Mouse (Mus musculus): ENCODE results near the gene Nme7. TPM values are rescaled to one million over a fixed set of nuclear protein-coding genes. Genes with fewer than 3 reads are reported as not detected.

Gene Nme7
- total RNA-seq, 2 experiments from 2014 or later = 29.0 to 62.6 TPM

DNA sequence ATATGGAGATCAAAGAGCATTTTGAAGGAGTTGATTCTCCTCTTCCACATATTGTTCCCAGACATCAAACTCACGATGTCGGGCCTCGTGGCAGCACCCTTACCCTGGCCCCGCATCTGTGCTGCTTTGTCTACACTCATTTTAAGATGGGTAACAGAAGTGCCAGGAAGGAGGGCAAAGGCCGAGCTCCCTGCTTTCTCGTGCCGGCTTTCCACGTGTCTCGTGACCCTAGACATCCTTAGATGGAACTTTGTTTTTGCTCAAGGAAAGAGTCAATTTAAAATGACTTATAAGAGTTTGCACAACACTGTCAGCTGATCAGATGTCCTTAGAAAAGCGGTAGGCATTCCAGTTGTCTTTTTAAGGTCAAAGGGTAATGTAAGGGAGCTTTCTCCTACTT lies 114.4 kb downstream of the Nme7 start:
- no peak for ATAC-seq (replicated peaks; ENCODE audit: low FRiP score, low TSS enrichment, poor library complexity, severe bottlenecking)

DNA sequence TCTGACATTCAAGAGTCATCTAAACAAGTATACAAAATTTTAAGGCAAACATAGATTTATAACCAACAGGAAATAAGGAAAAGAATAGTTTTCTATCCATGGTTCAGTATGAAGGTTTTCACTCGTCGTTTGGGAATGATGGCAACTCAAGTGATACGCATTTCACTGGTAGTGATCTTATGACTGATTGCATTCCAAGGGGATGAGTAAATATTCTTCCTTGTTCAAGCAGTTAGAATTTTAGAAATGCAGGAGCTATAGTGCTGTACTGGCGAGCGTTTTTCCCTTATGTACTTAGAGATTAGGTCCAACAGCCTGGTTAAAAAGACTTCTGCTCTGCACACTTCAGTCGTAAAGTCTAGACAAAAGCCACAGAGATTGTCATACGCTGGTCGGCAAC lies 115.5 kb downstream of the Nme7 start:
- no peak for ATAC-seq (replicated peaks; ENCODE audit: low FRiP score, low TSS enrichment, poor library complexity, severe bottlenecking)

DNA sequence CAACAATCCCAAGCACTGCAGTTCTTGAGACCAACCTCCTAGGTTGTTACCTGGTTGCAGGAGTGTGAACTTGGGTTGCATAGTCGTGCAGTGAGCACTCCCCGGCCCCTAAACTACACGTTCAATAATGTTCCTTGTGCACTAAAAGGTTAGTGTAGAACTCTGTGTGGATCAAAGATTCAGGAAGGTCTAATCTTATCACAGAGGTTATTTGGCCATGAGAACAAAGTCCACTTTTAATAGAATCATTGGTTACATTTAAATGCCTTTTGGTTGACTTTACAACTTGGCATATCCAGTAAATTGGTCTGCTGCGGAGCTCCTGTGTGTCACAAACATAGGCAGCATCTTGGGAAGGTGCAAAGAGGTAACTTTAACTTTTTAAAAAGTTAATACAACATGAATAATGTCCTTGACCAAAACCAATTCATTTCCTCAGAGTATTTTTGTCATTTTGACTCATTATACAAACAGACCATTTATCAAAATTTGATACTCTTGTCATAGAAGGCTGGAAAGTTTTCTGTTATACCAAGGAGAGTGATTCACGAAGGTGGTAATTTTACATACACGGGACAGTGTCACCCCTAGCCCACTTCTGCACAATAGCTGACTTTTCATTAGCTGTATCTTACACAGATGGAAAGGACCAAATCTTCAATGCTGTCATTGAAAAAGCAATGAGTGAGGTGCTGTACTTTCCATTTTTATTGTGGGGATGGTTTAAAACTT lies 116.9 kb downstream of the Nme7 start:
- no peak for ATAC-seq (replicated peaks; ENCODE audit: low FRiP score, low TSS enrichment, poor library complexity, severe bottlenecking)

DNA sequence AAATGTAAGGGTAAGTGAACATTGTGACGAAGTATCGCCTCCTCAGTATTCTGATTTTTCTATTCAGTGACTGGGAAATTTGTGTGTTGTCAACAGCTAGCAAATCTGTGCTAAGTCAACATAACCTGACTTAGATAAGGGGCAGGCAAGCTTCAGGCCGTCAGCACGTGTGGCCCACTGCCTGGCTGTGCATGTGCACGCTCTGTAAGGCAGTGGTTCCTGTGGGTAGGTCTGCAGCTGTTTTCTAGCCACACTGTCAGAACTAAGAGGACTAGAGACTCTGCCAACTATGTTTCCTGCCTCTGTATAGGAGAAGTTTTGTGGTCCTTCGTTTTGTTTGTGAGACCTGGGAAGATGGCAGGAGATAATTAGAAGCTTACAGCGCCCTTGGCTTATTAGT lies 122.3 kb downstream of the Nme7 start:
- ATAC-seq (replicated peaks; ENCODE audit: low FRiP score, low TSS enrichment, poor library complexity, severe bottlenecking) = no peak

DNA sequence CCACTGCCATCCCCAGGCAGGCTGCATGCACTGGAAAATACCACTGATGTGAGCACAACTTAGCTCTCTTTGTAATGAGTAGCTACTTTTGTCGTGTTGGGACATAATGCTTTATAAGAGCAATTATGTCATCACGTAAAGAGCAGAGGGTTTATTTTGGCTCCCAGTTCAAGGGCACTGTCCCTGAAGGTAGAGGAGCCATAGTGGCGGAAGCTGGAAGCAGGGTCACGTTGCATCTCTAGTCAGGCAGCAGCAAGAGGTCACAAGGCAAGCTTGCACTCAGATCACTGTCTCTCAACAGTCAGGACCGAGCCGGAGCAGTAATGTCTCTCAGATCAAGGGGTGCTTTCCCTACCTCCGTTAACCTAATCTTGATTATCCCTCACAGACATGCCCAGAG lies 123.9 kb downstream of the Nme7 start:
- ATAC-seq (replicated peaks; ENCODE audit: low FRiP score, low TSS enrichment, poor library complexity, severe bottlenecking) = no peak

DNA sequence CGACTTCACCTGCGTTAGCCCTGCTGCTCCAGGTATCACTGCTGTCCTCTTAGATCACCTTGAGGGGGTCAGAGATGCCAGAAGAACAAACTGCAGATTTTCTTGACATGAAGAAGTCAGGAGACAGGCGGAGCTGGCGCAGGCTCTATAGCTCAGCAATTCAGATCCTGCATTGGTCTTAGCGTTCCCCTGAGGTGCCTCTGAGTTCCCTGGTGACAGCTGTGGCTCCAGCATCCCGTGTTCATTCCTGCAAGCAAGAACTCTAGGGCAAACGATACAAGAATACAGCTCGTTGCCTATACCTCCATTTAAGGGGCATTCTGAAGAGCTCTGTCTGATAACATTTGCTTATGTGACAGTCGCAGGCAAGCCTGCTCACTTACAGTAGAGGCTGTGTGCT lies 124.7 kb downstream of the Nme7 start:
- ATAC-seq (replicated peaks; ENCODE audit: low FRiP score, low TSS enrichment, poor library complexity, severe bottlenecking) = no peak

DNA sequence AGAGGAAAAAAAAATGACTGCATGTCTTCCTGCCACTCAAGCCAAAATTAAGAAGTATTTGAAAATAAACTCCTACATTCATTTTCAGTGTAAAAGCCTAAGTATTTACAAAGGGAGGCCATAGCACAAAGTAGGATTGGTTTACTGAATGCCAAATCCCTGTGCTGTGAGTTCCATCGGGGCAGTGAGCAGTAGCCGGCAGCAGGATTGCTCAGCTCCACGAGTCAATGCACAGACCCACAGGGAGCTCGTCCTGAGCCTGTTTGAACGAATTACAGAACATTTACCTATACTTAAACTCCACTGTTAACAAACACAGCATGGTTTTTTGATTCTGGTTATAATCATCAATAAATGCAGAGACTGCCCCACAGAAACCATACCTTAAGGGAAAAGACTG lies 128.7 kb downstream of the Nme7 start:
- no peak for ATAC-seq (replicated peaks; ENCODE audit: low FRiP score, low TSS enrichment, poor library complexity, severe bottlenecking)

DNA sequence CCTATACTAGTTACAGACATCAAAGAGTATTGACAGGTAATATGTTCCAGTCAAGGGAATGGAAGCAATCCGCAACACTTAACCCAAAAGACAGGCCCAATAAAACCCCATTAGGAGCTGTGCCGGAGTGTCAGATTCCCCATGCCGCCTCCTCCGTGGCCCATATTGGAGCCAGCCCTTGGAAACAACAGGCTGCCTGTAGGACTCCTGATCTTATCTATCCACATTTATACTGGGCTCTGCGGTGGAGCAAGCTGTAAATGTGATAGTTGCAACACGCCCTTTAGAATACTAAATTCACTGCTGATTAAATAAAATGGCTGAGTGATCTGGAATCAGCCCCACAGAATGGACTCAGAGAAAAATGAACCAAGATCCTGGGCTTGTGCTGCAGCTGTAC lies 130.1 kb downstream of the Nme7 start:
- ATAC-seq (replicated peaks; ENCODE audit: low FRiP score, low TSS enrichment, poor library complexity, severe bottlenecking) = no peak

DNA sequence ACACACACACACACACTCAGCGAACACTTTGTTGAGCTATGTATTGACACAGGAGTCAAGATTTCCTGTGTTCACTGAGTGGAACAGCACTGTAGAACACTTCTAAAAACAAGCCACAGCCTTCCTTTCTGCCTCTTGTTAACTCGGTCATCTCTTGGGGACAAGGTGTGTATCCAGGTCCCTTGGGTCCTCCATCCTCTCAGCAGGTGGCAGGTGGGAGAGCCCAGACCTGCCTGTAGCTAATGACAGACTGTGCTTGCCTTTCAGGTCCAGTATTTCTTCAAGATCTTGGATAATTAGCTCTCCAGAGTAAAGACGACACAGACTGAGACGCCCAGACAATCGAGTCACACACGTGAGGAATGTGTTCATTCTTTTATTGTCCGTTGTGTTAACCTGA lies 132.8 kb downstream of the Nme7 start:
- ATAC-seq (replicated peaks; ENCODE audit: low FRiP score, low TSS enrichment, poor library complexity, severe bottlenecking) = no peak

DNA sequence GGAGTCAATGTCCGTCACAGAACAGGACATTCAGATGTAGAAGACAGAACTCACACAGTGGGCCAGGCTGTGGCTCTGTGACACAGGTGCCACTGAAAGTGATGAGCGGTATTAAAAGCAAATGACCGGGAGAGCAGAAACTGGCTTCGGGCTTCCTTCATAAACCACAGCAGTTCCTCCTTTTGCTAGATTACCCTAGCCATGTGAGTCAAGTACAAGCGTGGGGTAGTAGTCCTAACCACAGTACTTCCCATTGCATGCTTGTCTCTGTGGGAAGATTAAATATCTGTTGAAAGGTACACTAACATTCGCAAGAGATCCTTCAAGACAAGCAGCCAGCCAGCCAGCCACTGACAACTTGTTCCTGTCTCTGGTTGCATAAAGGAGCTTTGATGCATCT lies 136.3 kb downstream of the Nme7 start:
- ATAC-seq (replicated peaks; ENCODE audit: low FRiP score, low TSS enrichment, poor library complexity, severe bottlenecking) = 0 out of 2 replicates have a peak, but pooled peaks have one; percentile 13

DNA sequence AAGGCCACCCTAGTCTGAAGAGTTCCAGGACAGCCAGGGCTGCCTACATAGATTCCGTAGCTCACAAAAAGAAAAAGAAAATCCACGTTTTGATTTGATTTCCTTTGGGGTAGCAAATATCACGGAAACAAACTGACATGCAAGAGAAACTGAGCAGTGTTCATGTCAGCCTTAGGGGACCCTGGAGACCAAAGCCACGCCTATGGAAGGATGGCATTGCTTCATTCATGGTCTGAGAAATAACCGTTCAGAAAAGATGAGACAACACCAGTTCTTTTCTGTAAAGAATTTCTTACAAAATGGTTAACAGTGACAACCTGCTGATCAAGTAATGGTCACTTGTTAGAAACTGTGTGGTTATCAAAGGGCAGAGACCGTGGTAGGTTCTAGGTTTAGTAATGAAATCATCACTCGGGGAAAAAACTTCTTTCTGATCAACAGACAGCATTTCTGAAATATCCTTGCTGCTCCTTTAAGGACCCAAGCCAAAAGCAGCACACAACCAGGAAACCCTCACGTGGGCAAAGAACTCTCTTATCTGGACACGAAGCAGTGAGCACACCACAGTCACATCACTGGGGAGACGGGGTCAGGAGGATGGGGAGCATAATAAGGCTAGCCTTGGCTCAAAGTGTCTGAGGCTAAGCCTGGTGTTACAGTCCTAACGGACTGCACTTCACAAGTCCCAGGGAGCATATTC lies 136.9 kb downstream of the Nme7 start:
- peak; percentile 55; the same call in 1 of the 2 replicates for ATAC-seq (replicated peaks; ENCODE audit: low FRiP score, low TSS enrichment, poor library complexity, severe bottlenecking)

DNA sequence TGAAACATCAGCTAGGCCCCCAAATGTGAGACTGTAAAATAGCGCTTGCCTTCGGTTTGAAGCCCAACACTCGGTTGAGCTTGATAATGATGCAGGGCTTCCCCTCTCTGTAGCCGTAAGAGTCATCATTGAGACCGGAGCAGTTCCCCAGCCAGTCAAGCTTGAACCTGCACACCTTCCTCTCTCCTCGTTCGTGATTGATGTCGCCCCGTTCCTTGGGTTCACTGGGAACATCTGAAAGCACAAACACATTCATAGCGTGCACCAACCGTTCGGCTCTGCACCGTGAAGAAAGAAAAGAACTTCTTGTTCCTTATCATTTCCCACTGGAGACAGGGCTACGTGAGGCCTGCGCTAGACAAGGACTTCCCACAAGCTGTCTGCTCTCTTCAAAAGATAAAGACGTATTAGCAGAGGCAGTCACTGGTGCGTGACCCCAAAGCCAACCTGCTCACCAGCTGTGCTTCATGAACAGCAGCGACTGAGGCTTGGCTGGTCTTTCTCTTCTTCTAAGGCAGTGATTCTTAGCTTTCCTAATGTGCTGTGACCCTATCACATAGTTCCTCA lies 137.6 kb downstream of the Nme7 start:
- peak; percentile 90 for ATAC-seq (replicated peaks; ENCODE audit: low FRiP score, low TSS enrichment, poor library complexity, severe bottlenecking)

DNA sequence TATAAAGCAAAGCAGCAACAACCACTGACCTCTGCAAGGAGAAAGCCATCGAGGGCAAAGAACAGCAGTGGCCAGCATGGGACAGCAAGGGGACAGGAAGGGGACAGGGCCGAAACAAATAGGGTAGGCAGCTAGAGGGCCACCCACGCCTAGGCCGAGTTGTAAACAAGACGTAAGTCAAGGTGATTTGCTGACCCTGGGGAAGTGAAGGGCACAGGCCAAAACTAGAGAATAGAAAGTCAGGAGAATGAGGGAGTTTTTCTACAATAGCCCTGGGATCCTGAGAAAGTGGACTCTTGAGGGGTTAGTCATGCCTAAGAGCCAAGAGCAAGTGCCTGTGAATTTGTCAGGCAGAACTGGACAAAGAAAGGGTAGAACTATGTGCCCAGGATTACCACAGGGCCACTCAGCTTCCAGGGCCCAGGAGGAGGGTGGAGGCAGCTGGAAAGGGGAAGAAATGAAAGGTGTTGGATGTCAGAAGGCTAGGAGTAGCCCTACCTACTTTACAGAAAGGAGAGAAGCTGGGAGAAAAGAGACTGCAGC lies 141.8 kb downstream of the Nme7 start:
- ATAC-seq (replicated peaks; ENCODE audit: low FRiP score, low TSS enrichment, poor library complexity, severe bottlenecking) = no peak

DNA sequence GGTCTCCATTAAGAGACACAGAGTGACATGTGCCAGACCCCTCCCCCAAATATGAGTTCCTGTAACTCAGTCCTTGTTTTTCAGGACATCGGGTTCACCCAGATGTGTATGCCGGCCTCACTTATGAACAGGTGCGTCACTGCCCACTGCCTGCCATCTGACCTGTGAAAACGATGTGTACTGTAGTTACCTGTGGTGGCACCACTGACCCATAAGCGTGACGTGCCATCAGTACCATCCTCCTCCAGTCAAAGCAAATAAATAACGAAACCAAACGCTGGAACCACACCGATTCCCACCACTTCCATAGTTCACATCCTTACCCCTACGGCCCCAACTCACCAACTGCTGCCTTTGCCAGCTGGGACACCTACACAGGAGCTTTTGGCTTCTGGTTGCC lies 142.6 kb downstream of the Nme7 start:
- ATAC-seq (replicated peaks; ENCODE audit: low FRiP score, low TSS enrichment, poor library complexity, severe bottlenecking) = no peak

DNA sequence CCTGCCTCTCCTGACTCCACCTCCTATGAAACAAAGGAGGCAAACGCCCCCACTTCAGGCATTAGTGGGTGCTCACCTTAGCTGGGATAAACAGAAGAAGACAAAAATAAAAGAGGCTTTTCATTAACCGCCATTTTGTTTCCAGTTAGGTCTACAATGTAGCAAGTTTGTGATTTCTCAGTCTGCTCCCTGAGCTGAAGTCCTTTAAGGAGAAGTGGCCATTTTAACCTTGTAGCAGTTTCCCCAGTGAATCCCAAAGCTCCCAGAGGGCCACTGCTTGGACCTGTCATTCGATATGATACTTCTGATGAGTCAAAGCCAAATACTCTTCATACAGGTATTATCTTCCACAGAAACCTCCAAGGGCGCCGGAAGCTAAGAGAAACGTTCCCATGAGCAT lies 143.6 kb downstream of the Nme7 start:
- ATAC-seq (replicated peaks; ENCODE audit: low FRiP score, low TSS enrichment, poor library complexity, severe bottlenecking) = no peak

DNA sequence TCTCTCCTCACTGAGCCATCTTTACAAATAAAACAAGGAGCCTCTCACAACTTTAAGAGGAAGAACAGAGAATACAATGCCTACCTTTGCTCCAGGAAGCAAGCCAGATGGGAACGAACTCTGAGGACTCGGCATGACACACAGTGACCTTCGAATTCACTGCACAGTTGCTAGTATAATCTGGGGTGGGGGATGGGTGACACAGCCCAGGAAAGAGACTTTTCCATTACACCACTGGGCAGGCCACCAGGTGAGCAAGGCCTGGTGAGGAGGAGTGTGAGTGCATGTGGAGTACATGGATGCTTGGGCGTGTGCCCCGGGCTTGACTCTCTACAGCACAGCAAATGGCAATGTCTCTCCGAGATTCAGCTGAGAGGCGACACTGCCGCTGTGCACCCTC lies 145.7 kb downstream of the Nme7 start:
- no peak for ATAC-seq (replicated peaks; ENCODE audit: low FRiP score, low TSS enrichment, poor library complexity, severe bottlenecking)

DNA sequence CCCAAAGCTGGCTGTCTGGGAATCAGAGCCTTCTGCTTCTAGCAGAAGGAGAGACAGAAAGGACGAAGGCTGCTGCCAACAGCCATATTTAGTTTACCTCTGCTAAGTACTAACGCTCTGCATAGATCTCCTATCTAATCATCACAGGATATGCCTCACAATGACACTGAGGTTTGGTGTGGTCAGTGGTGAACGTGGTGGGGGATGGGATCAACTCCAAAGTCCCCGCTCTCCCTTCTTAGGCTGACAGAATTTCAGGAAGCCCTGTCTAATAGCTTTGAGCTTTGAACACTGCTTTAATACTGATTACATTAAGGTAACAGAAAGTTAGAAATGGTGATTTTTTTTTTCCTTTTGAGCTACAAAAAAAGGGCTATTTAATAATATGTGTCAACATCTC lies 146.3 kb downstream of the Nme7 start:
- ATAC-seq (replicated peaks; ENCODE audit: low FRiP score, low TSS enrichment, poor library complexity, severe bottlenecking) = no peak

DNA sequence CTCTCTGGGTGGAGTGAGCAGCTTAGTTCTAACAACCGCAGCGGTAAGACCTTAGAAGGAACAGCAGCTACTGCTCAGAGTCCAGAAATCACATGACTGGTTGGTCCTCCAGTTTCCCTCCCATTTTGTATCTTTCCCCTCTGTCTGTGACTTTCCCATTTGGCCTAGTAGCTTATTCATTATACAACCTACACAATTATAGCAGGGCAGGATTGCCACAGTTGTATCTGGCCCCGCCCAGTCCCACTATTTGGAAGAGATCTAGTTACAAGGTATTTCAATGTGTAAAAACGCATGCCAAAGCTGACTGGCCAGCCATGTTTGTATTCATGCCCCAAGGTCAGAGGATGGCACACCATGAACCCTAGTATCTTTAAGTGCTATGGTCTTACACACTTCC lies 146.7 kb downstream of the Nme7 start:
- no peak for ATAC-seq (replicated peaks; ENCODE audit: low FRiP score, low TSS enrichment, poor library complexity, severe bottlenecking)

DNA sequence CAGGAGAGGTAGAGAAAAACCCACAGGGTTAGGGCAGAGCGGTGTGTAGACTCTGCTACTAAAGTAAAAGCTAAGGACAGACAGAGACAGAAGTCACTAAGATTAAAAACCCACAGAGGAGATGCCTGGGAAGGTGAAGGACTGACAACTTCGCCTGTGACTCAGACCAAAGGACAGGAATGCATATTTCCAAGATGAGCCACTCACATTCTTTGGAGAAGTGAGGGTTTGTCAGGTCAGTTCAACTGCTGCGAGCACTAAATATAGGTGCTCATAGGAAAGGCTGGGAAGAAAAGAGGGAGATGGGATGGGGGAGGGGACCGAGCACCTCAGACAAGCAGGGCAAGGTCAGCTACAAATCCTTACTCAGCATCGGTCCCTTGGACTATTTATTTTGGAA lies 147.4 kb downstream of the Nme7 start:
- no peak for ATAC-seq (replicated peaks; ENCODE audit: low FRiP score, low TSS enrichment, poor library complexity, severe bottlenecking)

DNA sequence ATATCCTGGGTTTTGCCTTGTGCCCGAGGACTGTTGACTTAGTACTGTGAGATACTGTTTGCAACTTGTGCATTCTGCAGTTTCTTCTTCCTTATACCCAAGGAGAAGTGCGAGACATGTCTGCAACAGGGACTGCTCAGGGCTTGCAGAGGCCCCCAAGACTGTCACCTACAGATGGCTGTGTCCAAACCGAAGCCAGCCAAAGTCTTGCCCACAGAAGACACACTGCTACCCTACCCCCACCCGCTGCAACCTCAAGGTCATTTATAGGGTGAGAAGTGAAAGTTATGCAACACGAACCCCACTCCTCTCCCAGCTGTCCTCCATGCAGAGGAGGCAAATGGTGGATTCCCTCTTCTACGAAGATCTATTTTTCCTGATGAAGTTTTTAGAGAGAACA lies 148.7 kb downstream of the Nme7 start:
- no peak for ATAC-seq (replicated peaks; ENCODE audit: low FRiP score, low TSS enrichment, poor library complexity, severe bottlenecking)

DNA sequence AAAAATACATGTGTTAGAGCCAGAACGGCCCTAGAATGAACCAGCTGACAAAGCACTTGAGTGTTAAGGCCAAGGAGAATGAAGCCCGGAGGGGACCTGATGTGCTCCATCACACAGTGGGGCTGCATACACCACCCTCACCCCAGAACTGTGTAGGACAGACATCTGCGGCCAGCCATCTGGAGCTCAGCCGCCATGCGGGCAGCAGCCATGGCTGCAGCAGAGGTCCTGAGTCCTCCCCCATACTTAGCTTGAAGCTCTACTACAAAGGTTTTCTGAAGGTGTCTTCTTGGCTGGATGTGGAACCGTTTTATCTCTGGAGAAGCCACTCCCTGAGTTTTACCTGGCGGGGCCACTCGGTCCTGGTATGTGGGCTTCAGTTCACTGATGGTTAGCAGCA lies 149.2 kb downstream of the Nme7 start:
- no peak for ATAC-seq (replicated peaks; ENCODE audit: low FRiP score, low TSS enrichment, poor library complexity, severe bottlenecking)
